Mouse (Mus musculus): ENCODE data around the gene Wnt9b. TPM values are rescaled to one million over a fixed set of nuclear protein-coding genes. Genes with fewer than 3 reads are reported as not detected.
"Not testable (repeated sequence)": the region's sequence is repeated elsewhere in the genome, so short reads cannot be mapped to it uniquely, and the experiment has no call there.

The Wnt9b gene
- total RNA-seq (2021), result 0.12 TPM in 1 of 2 replicates, not detected in the other
- long read RNA-seq, partial matches to known transcripts, result 0 of 1 reads
- long read RNA-seq, other reads (novel, unspliced or antisense), result 1 of 1 reads

GRCm38 (mm10) chr11:103749306-103750089, at the start of gene Wnt9b:
Wnt9b (minus strand) TSS chr11:103749821.
- DNase-seq, result peak; percentile 62

- no peak for DNase-seq
These were observed 40.3 kb upstream of the Wnt9b start for GRCm38 (mm10) chr11:103789951-103790350.

GRCm38 (mm10) chr11:103780152-103780551, 30.5 kb upstream of the Wnt9b start:
- DNase-seq, result peak; percentile 55

- no peak for DNase-seq
These were observed 24.6 kb upstream of the Wnt9b start for GRCm38 (mm10) chr11:103774228-103774530.

GRCm38 (mm10) chr11:103773387-103774227, 24.0 kb upstream of the Wnt9b start, which contains the start of gene Wnt3:
Wnt3 (plus strand) TSS chr11:103774150.
- DNase-seq, result no peak

GRCm38 (mm10) chr11:103772505-103773386, 23.1 kb upstream of the Wnt9b start:
- no peak for DNase-seq

GRCm38 (mm10) chr11:103771160-103771817, 21.7 kb upstream of the Wnt9b start:
- DNase-seq, result no peak

- no peak for DNase-seq
These were observed 16.0 kb upstream of the Wnt9b start for GRCm38 (mm10) chr11:103765556-103766011.

- no peak for DNase-seq
These were observed 15.0 kb upstream of the Wnt9b start for GRCm38 (mm10) chr11:103764601-103765000.

- no peak for DNase-seq
These were observed 14.0 kb upstream of the Wnt9b start for GRCm38 (mm10) chr11:103763410-103764163.

- DNase-seq, result not testable (repeated sequence)
These were observed 11.3 kb upstream of the Wnt9b start for GRCm38 (mm10) chr11:103760891-103761290.

- no peak for DNase-seq
These were observed 10.5 kb upstream of the Wnt9b start for GRCm38 (mm10) chr11:103760101-103760500.

- peak; percentile 93 for DNase-seq
These were observed 9.1 kb upstream of the Wnt9b start for GRCm38 (mm10) chr11:103758706-103759105.

GRCm38 (mm10) chr11:103758054-103758453, 8.4 kb upstream of the Wnt9b start:
- DNase-seq, result no peak

GRCm38 (mm10) chr11:103750612-103751011, 991 bp upstream of the Wnt9b start:
- DNase-seq, result no peak

- DNase-seq, result no peak
These were observed 14.4 kb downstream of the Wnt9b start for GRCm38 (mm10) chr11:103735046-103735781.

- no peak for DNase-seq
These were observed 15.1 kb downstream of the Wnt9b start for GRCm38 (mm10) chr11:103734411-103735045.

GRCm38 (mm10) chr11:103733961-103734360, 15.7 kb downstream of the Wnt9b start:
- no peak for DNase-seq

GRCm38 (mm10) chr11:103733069-103733468, 16.6 kb downstream of the Wnt9b start:
- DNase-seq, result no peak
